Mouse (Mus musculus) thymus, adult 2 months (tissue): ENCODE measurements at regions not wholly inside any gene's neighbourhood (a gene's known extent, or its start where the extent isn't known, plus 50 kb on each side); places are given as distances from the start of the nearest gene placed in this dataset.

Source experiments
- CTCF ChIP-seq: fragments of 200-500 bp; IDR thresholded peaks from 2 replicates; pipeline ENCODE4 v1.5.1; 2012; ENCODE audit warnings: mild to moderate bottlenecking, control low read depth, low read length, moderate library complexity, borderline replicate concordance; ENCODE audit not compliant: control insufficient read depth, poor library complexity, insufficient read depth; ENCODE audit errors: extremely low read depth
- POLR2A ChIP-seq: fragments of 200-500 bp; IDR thresholded peaks from 2 replicates; pipeline ENCODE4 v1.6.1; 2012; ENCODE audit warnings: mild to moderate bottlenecking, low read length, control low read depth, moderate library complexity; ENCODE audit not compliant: control insufficient read depth, poor library complexity, insufficient read depth; ENCODE audit errors: extremely low read depth

GRCm38 (mm10) chr5:97554274-97554673, 97.5 kb upstream of the Gk2 start:
- TF ChIP-seq POLR2A (no peak), CTCF (no peak)
